Mouse (Mus musculus): ENCODE measurements around the gene Igflr1. TPM values are rescaled to one million over a fixed set of nuclear protein-coding genes. Genes with fewer than 3 reads are reported as not detected.
A peak's percentile ranks its signal among the peaks of the same experiment; 100 is the strongest.

Igflr1 gene
- polyA plus RNA-seq, 1 experiment from 2014 or later = 3.7 TPM

- H3K9ac ChIP-seq (ENCODE audit: low read depth, low read length) = no peak overlapping the region
- WGBS = 77% methylated on average over 9 of the region's 9 CpGs
- no peak for ATAC-seq (ENCODE audit: low FRiP score, low TSS enrichment)
Observed at GRCm38 (mm10) chr7:30531291-30531815, 33.9 kb upstream of the Igflr1 start.

GRCm38 (mm10) chr7:30532931-30533330 lies 32.3 kb upstream of the Igflr1 start:
- WGBS = 43% methylated on average over 8 of the region's 8 CpGs
- ATAC-seq (ENCODE audit: low FRiP score, low TSS enrichment) = no peak
- Histone ChIP-seq H3K4me3 (ENCODE audit: low read length) (0 out of 2 replicates have a peak overlapping the region, but pooled peaks have one; percentile 73), H3K9ac (ENCODE audit: low read depth, low read length) (peak overlapping the region; percentile 28; the same call in 1 of the 2 replicates), H3K36me3 (ENCODE audit: control insufficient read depth, insufficient read depth, low read length) (peaks cover 43% of the 10 kb centered on the region), H3K4me1 (ENCODE audit: control insufficient read depth, insufficient read depth, low read length) (peaks cover 18% of the 10 kb centered on the region), H3K9me3 (ENCODE audit: control insufficient read depth, low read length) (no peaks in the 10 kb centered on the region), H3K27me3 (ENCODE audit: control insufficient read depth, insufficient read depth, low read length) (no peaks in the 10 kb centered on the region), H3K4me2 (replicated peaks; ENCODE audit: low read depth, low read length) (no peak overlapping the region), H3K27ac (ENCODE audit: low read depth, low read length) (no peak overlapping the region)

More at GRCm38 (mm10) chr7:30531291-30531815, 33.9 kb upstream of the Igflr1 start:
- Histone ChIP-seq H3K4me1 (ENCODE audit: control insufficient read depth, insufficient read depth, low read length) (peaks cover 25% of the 10 kb centered on the region), H3K27me3 (ENCODE audit: control insufficient read depth, insufficient read depth, low read length) (no peaks in the 10 kb centered on the region), H3K27ac (ENCODE audit: low read depth, low read length) (no peak overlapping the region), H3K9me3 (ENCODE audit: control insufficient read depth, low read length) (no peaks in the 10 kb centered on the region), H3K36me3 (ENCODE audit: control insufficient read depth, insufficient read depth, low read length) (peaks cover 50% of the 10 kb centered on the region), H3K4me3 (ENCODE audit: low read length) (no peak overlapping the region), H3K4me2 (replicated peaks; ENCODE audit: low read depth, low read length) (no peak overlapping the region)

- Histone ChIP-seq H3K27ac (ENCODE audit: low read depth, low read length) (peak overlapping the region; percentile 47), H3K36me3 (ENCODE audit: control insufficient read depth, insufficient read depth, low read length) (peaks cover 36% of the 10 kb centered on the region), H3K4me2 (replicated peaks; ENCODE audit: low read depth, low read length) (peak overlapping the region; percentile 92), H3K27me3 (ENCODE audit: control insufficient read depth, insufficient read depth, low read length) (no peaks in the 10 kb centered on the region), H3K9ac (ENCODE audit: low read depth, low read length) (peak overlapping the region; percentile 78), H3K4me1 (ENCODE audit: control insufficient read depth, insufficient read depth, low read length) (peaks cover 18% of the 10 kb centered on the region), H3K9me3 (ENCODE audit: control insufficient read depth, low read length) (no peaks in the 10 kb centered on the region), H3K4me3 (ENCODE audit: low read length) (peak overlapping the region; percentile 73)
- ATAC-seq (ENCODE audit: low FRiP score, low TSS enrichment) = peak; percentile 47
- 10% methylated on average over 25 of the region's 26 CpGs for WGBS
Observed at GRCm38 (mm10) chr7:30533941-30534632, 31.1 kb upstream of the Igflr1 start.

- Histone ChIP-seq H3K27me3 (ENCODE audit: control insufficient read depth, insufficient read depth, low read length) (no peaks in the 10 kb centered on the region), H3K27ac (ENCODE audit: low read depth, low read length) (peak within 1 kb of the TSS; percentile 47), H3K4me3 (ENCODE audit: low read length) (peak within 1 kb of the TSS; percentile 73), H3K36me3 (ENCODE audit: control insufficient read depth, insufficient read depth, low read length) (peaks cover 34% of the 10 kb centered on the region), H3K4me2 (replicated peaks; ENCODE audit: low read depth, low read length) (peak within 1 kb of the TSS; percentile 92), H3K4me1 (ENCODE audit: control insufficient read depth, insufficient read depth, low read length) (peaks cover 18% of the 10 kb centered on the region), H3K9me3 (ENCODE audit: control insufficient read depth, low read length) (no peaks in the 10 kb centered on the region), H3K9ac (ENCODE audit: low read depth, low read length) (peak within 1 kb of the TSS; percentile 78)
- ATAC-seq (ENCODE audit: low FRiP score, low TSS enrichment) = peak; percentile 93
- under 1% methylated on average over 55 of the region's 84 CpGs for WGBS
Observed at GRCm38 (mm10) chr7:30534633-30535577, 30.3 kb upstream of the Igflr1 start, which contains the start of gene Arhgap33. Gene Arhgap33 (minus strand): TSS chr7:30535060.

- Histone ChIP-seq H3K27me3 (ENCODE audit: control insufficient read depth, insufficient read depth, low read length) (no peaks in the 10 kb centered on the region), H3K4me2 (replicated peaks; ENCODE audit: low read depth, low read length) (no peak overlapping the region), H3K4me3 (ENCODE audit: low read length) (no peak overlapping the region), H3K9ac (ENCODE audit: low read depth, low read length) (no peak overlapping the region), H3K4me1 (ENCODE audit: control insufficient read depth, insufficient read depth, low read length) (0 out of 2 replicates have a peak, but pooled peaks cover under 1% of the 10 kb centered on the region), H3K36me3 (ENCODE audit: control insufficient read depth, insufficient read depth, low read length) (peaks cover 44% of the 10 kb centered on the region), H3K9me3 (ENCODE audit: control insufficient read depth, low read length) (no peaks in the 10 kb centered on the region), H3K27ac (ENCODE audit: low read depth, low read length) (no peak overlapping the region)
- no peak for ATAC-seq (ENCODE audit: low FRiP score, low TSS enrichment)
- 89% methylated on average over 7 of the region's 7 CpGs for WGBS
Observed at GRCm38 (mm10) chr7:30540572-30540971, 24.7 kb upstream of the Igflr1 start.

GRCm38 (mm10) chr7:30544327-30544726 lies 20.9 kb upstream of the Igflr1 start:
- H3K4me1 ChIP-seq (ENCODE audit: control insufficient read depth, insufficient read depth, low read length) = no peaks in the 10 kb centered on the region

GRCm38 (mm10) chr7:30549880-30550279 lies 15.3 kb upstream of the Igflr1 start:
- Histone ChIP-seq H3K4me1 (ENCODE audit: control insufficient read depth, insufficient read depth, low read length) (peaks cover 8% of the 10 kb centered on the region; the same call in 1 of the 2 replicates), H3K4me3 (ENCODE audit: low read length) (no peak overlapping the region), H3K4me2 (replicated peaks; ENCODE audit: low read depth, low read length) (no peak overlapping the region), H3K9ac (ENCODE audit: low read depth, low read length) (no peak overlapping the region), H3K36me3 (ENCODE audit: control insufficient read depth, insufficient read depth, low read length) (peaks cover 41% of the 10 kb centered on the region), H3K27me3 (ENCODE audit: control insufficient read depth, insufficient read depth, low read length) (no peaks in the 10 kb centered on the region), H3K27ac (ENCODE audit: low read depth, low read length) (no peak overlapping the region), H3K9me3 (ENCODE audit: control insufficient read depth, low read length) (no peaks in the 10 kb centered on the region)
- WGBS = 98% methylated on average over 2 of the region's 2 CpGs
- no peak for ATAC-seq (ENCODE audit: low FRiP score, low TSS enrichment)

More at GRCm38 (mm10) chr7:30544327-30544726, 20.9 kb upstream of the Igflr1 start:
- Histone ChIP-seq H3K27ac (ENCODE audit: low read depth, low read length) (no peak overlapping the region), H3K9ac (ENCODE audit: low read depth, low read length) (no peak overlapping the region), H3K27me3 (ENCODE audit: control insufficient read depth, insufficient read depth, low read length) (no peaks in the 10 kb centered on the region), H3K9me3 (ENCODE audit: control insufficient read depth, low read length) (no peaks in the 10 kb centered on the region), H3K36me3 (ENCODE audit: control insufficient read depth, insufficient read depth, low read length) (peaks cover 66% of the 10 kb centered on the region), H3K4me2 (replicated peaks; ENCODE audit: low read depth, low read length) (no peak overlapping the region), H3K4me3 (ENCODE audit: low read length) (no peak overlapping the region)
- WGBS = 87% methylated on average over 2 of the region's 2 CpGs
- no peak for ATAC-seq (ENCODE audit: low FRiP score, low TSS enrichment)

- peaks cover 8% of the 10 kb centered on the region; the same call in 1 of the 2 replicates for H3K4me1 ChIP-seq (ENCODE audit: control insufficient read depth, insufficient read depth, low read length)
- H3K4me2 ChIP-seq (replicated peaks; ENCODE audit: low read depth, low read length) = no peak overlapping the region
- ATAC-seq (ENCODE audit: low FRiP score, low TSS enrichment) = no peak
- H3K9ac ChIP-seq (ENCODE audit: low read depth, low read length) = no peak overlapping the region
- no peaks in the 10 kb centered on the region for H3K27me3 ChIP-seq (ENCODE audit: control insufficient read depth, insufficient read depth, low read length)
- no peak overlapping the region for H3K27ac ChIP-seq (ENCODE audit: low read depth, low read length)
- no peaks in the 10 kb centered on the region for H3K9me3 ChIP-seq (ENCODE audit: control insufficient read depth, low read length)
- H3K36me3 ChIP-seq (ENCODE audit: control insufficient read depth, insufficient read depth, low read length) = peaks cover 44% of the 10 kb centered on the region
- WGBS = 93% methylated on average over 1 of the region's 1 CpGs
- no peak overlapping the region for H3K4me3 ChIP-seq (ENCODE audit: low read length)
Observed at GRCm38 (mm10) chr7:30550603-30551002, 14.6 kb upstream of the Igflr1 start.
